Mouse (Mus musculus) liver, embryonic 14.5 days (tissue): Measurements from ENCODE around the gene Xpnpep1.

Experiments
- CTCF ChIP-seq: IDR thresholded peaks from 2 replicates; pipeline ENCODE4 v1.5.1; 2016; ENCODE audit warnings: antibody characterized with exemption, low read depth, control low read depth
- EP300 ChIP-seq: IDR thresholded peaks from 2 replicates; pipeline ENCODE4 v1.6.1; 2016; ENCODE audit warnings: antibody characterized with exemption, low read depth

DNA sequence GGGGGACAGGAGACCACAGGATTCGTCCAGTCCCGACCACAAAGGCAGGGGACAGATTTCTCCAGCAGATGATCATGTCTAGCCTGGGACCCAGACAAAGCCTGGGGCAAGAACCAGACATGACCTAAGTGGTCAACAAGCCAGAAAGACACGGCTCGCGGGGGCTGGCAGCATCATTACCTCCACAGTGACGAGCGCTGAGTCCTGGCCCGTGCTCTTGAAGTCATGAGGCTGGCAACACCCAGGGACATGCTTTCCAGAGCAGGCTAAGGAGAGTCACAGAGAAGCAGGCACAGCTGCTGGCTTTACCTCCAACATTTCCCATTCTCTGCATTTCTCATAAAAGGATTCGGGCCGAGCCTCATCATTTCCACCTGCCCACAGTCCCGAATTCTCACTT, 22.8 kb downstream of the Xpnpep1 start:
- TF ChIP-seq CTCF: no peak
- no peak for TF ChIP-seq EP300
